Mouse (Mus musculus) layer of hippocampus, postnatal 36 days (tissue): Measurements from ENCODE around the gene Swt1. TPM values are rescaled to one million over a fixed set of nuclear protein-coding genes. Genes with fewer than 3 reads are reported as not detected.
"Not testable (repeated sequence)": the region's sequence is repeated elsewhere in the genome, so short reads cannot be mapped to it uniquely, and the experiment has no call there.

Experiments
- DNase-seq, 2 experiments: peaks; one replicate each; pipeline ENCODE4 v3.0.0; 2022
- total RNA-seq, 2 experiments: library from RNA; stranded (reverse); gene quantifications; 2 replicates each; pipeline ENCODE4 v1.2.3; 2021

Gene Swt1
- 10 to 100 TPM; 15.0 to 17.2 TPM for total RNA-seq

GRCm38 (mm10) chr1:151428263-151429221 is at the start of gene Swt1, which contains the start of gene Trmt1l:
Swt1 (minus strand) TSS chr1:151428455.
Trmt1l (plus strand) TSS chr1:151428542.
- peak; percentile 98 to 99 for DNase-seq

- not testable (repeated sequence) for DNase-seq
Measured at GRCm38 (mm10) chr1:151472386-151472785, 44.1 kb upstream of the Swt1 start.

DNA sequence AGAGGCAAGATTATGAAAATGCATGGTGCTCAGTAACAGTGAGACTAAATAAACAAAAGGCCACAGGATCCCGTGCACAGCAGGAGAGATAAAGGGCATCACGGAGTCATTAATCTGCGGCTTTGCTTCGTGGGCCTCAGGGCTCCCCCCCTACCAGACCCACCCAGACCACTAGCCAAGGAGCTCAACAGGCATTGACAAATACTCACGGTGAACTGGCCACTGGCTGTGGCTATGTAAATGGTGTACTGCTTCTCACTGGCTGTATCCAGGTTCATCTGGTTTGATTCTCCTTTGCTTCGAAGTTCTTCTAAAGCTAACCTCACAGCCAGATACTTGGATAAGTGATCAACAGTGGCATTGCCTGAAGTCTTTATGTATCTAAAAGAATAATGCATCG is 43.2 kb upstream of the Swt1 start:
- no peak for DNase-seq

GRCm38 (mm10) chr1:151466571-151466970 is 38.3 kb upstream of the Swt1 start:
- DNase-seq, result no peak

- DNase-seq, result no peak
Measured at GRCm38 (mm10) chr1:151464914-151465313, 36.7 kb upstream of the Swt1 start.

DNA sequence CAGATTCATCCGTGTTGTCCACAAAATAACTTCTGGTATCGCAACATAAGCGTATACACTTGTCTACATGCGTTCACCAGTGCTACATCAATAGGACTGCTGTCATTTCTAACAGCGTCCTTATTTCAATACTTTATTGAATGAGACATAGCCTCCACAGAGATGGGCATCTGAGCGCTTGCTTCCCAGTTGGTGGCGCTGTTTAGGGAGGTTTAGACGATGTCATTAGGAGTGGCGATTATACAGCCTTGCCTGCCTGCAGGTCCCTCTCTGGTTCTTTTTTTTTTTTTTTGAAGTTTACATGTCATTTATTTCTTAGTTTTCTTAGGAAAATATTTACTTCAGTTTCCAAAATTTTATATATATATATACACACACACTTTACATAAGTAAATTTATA is 33.0 kb upstream of the Swt1 start:
- no peak for DNase-seq

DNA sequence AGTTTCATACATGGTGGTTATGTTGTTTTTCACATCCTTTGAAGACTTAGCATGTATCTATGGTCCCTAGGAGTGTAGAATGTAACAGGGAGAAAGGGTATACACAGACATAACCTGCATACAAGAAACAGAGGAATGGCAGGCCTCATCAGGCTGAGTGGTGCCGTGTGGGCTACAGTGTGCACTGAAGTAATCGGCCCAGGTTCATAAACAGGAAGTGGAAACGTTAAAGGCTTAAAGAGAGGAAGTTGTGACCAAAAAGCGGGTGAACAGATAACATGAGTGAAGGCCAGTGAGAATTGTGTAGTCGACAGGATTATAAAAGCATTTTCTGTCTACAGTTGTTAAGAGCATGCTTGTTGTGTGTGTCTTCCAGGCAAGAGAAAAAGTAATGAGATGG is 28.8 kb upstream of the Swt1 start:
- no peak for DNase-seq

- DNase-seq, result no peak
Measured at GRCm38 (mm10) chr1:151451946-151452345, 23.7 kb upstream of the Swt1 start.

GRCm38 (mm10) chr1:151450851-151451250 is 22.6 kb upstream of the Swt1 start:
- DNase-seq, result no peak

DNA sequence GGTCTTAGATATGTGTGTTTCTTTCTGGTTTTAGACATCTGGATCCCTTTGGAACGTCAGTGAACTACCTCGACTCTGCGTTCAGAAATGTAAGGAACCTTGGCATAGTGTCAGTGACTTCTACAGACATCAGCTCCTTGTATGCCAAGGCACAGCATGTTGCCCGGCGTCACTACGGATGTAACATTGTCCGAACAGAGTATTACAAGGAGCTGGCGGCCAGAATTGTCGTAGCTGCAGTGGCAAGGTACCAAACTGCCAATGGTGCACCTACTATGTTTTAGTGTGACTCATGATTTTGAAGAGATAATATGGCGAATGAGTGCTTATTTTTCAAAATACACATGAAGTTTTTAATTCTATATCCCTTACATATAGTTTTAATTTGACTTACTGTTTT is 21.6 kb upstream of the Swt1 start:
- DNase-seq, result no peak

DNA sequence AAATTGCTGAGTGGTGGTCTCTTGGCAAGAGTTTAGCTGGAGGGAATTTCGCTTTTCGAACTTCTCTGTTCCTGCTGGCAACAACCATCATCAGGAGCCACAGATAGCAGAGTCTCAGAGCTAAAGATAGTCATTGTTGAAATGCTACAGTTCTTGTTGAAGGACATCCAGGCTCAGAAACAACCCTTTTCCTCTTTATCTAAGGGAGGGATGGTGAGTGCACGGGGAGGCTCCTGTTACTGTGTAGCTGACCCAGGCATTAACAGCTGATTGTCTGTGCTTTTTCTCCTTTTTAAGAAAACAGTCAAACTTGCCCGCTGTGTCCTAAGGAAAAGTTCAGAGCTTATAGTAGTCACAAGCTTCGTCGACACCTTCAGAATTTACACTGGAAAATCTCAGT is 7.2 kb upstream of the Swt1 start:
- no peak for DNase-seq

- no peak for DNase-seq
Measured at GRCm38 (mm10) chr1:151429316-151429715, 1.1 kb upstream of the Swt1 start.

DNA sequence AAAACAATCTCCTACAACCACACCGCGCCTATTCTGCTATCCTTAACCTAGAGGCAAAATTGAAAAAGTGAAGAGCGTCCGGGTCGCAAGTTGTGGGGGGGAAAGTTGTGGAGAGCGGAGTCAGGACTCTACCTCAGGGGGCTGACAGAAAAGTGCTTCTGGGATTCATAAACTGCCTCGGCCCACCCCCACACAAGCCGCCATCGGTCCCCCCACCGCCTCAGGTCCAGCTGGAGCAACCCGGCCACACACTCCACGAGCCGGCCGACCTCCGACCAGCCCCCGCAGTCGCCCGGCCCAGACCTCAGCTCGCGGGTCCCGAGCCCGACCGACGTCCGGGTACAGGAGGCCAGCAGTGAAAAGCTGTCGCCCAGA is 380 bp downstream of the Swt1 start:
- DNase-seq, result no peak

DNA sequence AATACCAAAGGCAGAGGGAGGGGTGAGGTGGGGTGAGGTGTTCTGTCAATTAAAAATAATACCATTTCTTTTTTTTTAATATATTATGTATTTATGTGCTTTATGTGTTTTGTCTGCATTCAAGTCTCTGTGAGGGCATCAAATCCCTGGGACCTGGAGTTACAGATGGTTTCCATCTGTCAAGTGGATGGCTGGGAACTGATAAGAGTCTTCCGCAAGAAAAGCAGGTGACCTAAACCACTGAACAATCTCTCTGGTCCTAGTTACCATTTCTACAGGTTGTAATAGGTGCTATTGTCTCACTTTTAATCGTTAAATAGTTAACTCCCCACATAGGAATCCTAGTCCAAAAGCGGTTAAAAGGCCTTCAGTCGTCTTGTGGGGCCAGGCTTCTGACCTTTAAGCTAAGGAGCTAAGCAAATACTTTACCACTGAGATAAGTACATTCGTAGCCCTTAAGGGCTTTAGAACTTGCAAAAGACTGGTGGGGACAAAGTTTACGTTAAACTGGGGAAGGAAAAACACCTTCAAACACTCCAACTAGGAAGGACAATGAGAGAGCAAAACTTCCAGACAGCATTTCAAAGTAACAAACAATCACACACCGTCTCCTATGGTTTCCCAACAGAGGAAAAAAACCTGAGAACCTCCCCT is 1.2 kb downstream of the Swt1 start:
- DNase-seq, result no peak

DNA sequence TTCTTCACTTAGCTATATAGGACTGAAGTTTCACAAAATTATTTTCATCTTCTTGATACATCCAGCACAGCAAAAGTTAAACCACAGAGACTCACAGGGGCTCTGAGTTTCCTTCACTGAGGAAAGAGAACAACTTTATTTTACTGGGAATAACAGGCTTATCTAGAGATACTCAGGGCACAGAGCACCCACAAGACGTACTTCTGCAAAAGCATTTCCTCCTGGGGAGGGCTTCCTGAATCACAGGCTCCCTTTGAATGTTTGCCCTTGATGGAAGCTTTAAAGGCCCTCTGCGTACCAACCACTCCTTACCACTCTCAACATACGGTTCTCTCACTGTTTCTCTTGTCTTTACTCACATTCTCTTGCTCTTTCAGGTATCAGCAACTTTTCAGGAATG is 6.1 kb downstream of the Swt1 start:
- no peak for DNase-seq

- DNase-seq, result no peak
Measured at GRCm38 (mm10) chr1:151409827-151410226, 18.4 kb downstream of the Swt1 start.

DNA sequence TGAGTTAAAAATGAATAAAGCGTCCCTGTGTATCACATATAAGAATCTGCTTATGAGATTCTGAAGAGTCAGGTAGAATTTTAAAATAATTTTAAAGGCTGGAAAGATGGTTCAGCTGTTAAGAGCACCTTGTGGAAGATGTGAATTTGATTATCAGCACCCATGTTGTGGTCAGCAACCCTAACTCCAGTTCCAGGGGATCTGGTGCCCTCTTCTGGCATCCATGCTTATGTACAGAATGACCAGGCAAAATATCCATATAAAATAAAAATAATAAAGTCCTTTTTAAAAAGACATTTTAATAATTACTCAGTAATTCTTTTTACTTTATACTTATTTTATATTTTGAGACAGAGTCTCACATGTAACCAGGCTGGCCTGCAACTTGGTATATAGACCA is 38.2 kb downstream of the Swt1 start:
- DNase-seq, result no peak

DNA sequence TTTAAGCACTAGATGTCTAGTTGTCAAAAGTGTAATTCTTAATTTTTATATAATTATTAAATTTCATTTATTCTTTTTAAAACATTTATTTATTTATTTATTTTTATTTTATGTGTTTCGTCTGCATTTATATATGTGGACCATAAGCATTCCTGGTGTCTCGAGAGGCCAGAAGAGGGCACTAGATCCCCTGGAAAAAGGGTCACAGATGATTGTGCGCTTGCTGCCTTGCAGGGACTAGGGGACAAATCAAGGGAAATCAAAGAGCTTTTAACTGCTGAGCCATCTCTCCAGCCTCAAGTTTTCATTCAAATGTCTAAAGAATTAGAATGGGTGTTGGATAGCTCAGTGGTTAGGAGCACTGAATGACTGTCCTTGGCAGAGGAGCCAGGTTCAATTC is 50.9 kb downstream of the Swt1 start:
- no peak for DNase-seq

- DNase-seq, result no peak
Measured at GRCm38 (mm10) chr1:151372823-151373222, 55.4 kb downstream of the Swt1 start.

DNA sequence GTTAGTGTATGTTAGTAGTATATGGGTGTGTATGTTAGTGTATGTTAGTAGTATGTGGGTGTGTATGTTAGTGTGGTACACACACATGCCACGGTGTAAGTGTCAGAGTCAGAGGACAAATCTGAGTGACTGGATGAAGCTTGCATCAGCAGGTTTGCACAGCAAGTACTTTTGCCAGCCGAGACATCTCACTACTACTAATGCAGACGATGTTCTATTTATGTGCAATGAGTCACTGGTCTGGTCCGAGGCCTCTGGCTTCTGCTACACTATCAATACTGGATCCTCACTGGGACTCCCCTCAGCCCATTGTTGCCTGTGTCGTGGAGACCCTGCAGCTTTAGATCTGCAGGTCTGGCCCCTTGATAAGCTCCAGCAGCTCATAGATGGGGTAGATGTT is 56.7 kb downstream of the Swt1 start:
- no peak for DNase-seq

GRCm38 (mm10) chr1:151370573-151370972 is 57.7 kb downstream of the Swt1 start:
- DNase-seq, result no peak

DNA sequence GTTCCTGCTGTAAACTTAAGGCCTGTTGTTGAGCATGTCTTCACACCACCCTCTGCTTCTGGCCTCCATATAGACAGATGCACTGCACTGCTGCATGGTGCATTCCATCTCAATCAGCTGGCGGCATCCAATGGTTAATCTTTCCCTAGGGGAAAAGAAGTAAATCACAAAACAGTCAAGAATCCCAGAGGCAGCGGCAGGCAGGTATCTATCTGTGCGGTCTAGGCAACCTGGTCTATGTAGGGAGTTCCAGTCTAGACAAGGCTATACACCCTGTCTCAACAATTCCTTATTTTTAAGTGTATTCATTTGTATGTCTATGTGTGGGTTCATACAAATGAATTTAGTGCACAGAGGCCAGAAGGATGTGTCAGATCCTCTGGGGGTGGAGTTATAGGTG is 59.8 kb downstream of the Swt1 start:
- no peak for DNase-seq

DNA sequence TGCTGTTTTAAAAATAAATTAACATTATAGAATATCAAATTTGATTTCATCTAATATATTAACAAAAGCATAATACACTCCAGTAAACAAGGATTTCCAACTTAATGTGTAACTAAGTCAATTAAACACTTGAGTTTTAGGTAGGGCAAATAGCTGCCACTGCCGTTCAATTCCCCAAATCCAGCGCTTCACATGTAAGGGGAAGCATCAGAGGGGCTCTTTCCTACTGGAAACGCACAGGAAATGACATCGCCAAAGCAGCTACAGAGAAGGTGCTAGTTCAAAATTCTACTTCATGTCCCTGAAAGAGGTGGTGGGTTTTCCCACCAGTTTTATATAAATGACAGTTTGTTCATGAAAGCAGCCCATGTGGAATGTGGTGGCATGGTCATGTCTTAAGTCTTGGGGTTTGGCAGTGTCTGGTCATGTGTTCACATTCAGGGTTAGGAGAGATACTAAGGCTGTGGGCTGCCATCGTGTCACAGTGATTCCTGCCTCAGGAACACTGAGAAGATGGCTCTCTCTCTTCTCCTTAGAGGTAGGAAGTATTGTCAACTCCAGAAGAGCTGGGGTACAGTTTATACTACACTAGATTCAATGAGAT is 60.4 kb downstream of the Swt1 start:
- DNase-seq, result no peak
